Mouse (Mus musculus): ENCODE measurements around the gene Ptpn20. TPM values are rescaled to one million over a fixed set of nuclear protein-coding genes. Genes with fewer than 3 reads are reported as not detected.

The Ptpn20 gene
- polyA plus RNA-seq, 1 experiment = not detected

- Histone ChIP-seq H3K36me3 (ENCODE audit: control insufficient read depth, insufficient read depth) (no peaks in the 10 kb centered on the region), H3K4me2 (ENCODE audit: low read depth) (no peak overlapping the region), H3K4me3 (no peak overlapping the region), H3K79me2 (ENCODE audit: control insufficient read depth, insufficient read depth) (no peaks in the 10 kb centered on the region), H3ac (ENCODE audit: control insufficient read depth, insufficient read length) (no peak overlapping the region), H3K27me3 (ENCODE audit: control insufficient read depth, insufficient read depth, insufficient read length) (no peaks in the 10 kb centered on the region)
- no peak for TF ChIP-seq REST (IDR thresholded peaks at IDR 0.05; ENCODE audit: insufficient read depth, insufficient read length)
Observed at GRCm38 (mm10) chr14:33650721-33651120, 61.7 kb downstream of the Ptpn20 start.

GRCm38 (mm10) chr14:33657471-33657901 is 68.5 kb downstream of the Ptpn20 start:
- H3K4me2 ChIP-seq (ENCODE audit: low read depth) = no peak overlapping the region
- no peak overlapping the region for H3ac ChIP-seq (ENCODE audit: control insufficient read depth, insufficient read length)
- peaks cover 19% of the 10 kb centered on the region for H3K27me3 ChIP-seq (ENCODE audit: control insufficient read depth, insufficient read depth, insufficient read length)
- no peak overlapping the region for H3K4me3 ChIP-seq
- no peak for TF ChIP-seq MYOD1 (IDR thresholded peaks at IDR 0.05; ENCODE audit: control insufficient read depth in 1 of 3, insufficient read length in 2 of 3, low read depth in 2 of 3)
- no peak for TF ChIP-seq CEBPB (IDR thresholded peaks at IDR 0.05; ENCODE audit: insufficient read depth, poor library complexity, severe bottlenecking)
- TF ChIP-seq TCF12 (IDR thresholded peaks at IDR 0.05; ENCODE audit: insufficient read depth, poor library complexity, severe bottlenecking) = no peak
- no peak for TF ChIP-seq POLR2A (IDR thresholded peaks at IDR 0.05; ENCODE audit: insufficient read length, low read depth)
- no peak for TF ChIP-seq MYOG (IDR thresholded peaks at IDR 0.05; ENCODE audit: control insufficient read depth in 1 of 3, insufficient read depth in 1 of 3, insufficient read length in 2 of 3, low read depth in 2 of 3)
- no peak for TF ChIP-seq SRF (IDR thresholded peaks at IDR 0.05; ENCODE audit: control insufficient read depth, insufficient read length, low read depth)
- TF ChIP-seq USF1 (IDR thresholded peaks at IDR 0.05; ENCODE audit: low read depth) = no peak
- no peak for TF ChIP-seq E2F4 (IDR thresholded peaks at IDR 0.05; ENCODE audit: insufficient read depth)
- no peak for TF ChIP-seq TCF3 (IDR thresholded peaks at IDR 0.05; ENCODE audit: insufficient read length, low read depth)
- TF ChIP-seq MAX (IDR thresholded peaks at IDR 0.05; ENCODE audit: low read depth) = no peak
- TF ChIP-seq REST (IDR thresholded peaks at IDR 0.05; ENCODE audit: insufficient read depth, insufficient read length) = no peak
- TF ChIP-seq POLR2AphosphoS2 (IDR thresholded peaks at IDR 0.05; ENCODE audit: insufficient read length, low read depth) = no peak
- no peaks in the 10 kb centered on the region for H3K36me3 ChIP-seq (ENCODE audit: control insufficient read depth, insufficient read depth)
- H3K79me2 ChIP-seq (ENCODE audit: control insufficient read depth, insufficient read depth) = no peaks in the 10 kb centered on the region

- TF ChIP-seq MYOD1 (IDR thresholded peaks at IDR 0.05; ENCODE audit: control insufficient read depth in 1 of 3, insufficient read length in 2 of 3, low read depth in 2 of 3) = no peak
- no peak for TF ChIP-seq CEBPB (IDR thresholded peaks at IDR 0.05; ENCODE audit: insufficient read depth, poor library complexity, severe bottlenecking)
- TF ChIP-seq TCF3 (IDR thresholded peaks at IDR 0.05; ENCODE audit: insufficient read length, low read depth) = no peak
- Histone ChIP-seq H3K79me2 (ENCODE audit: control insufficient read depth, insufficient read depth) (no peaks in the 10 kb centered on the region), H3K36me3 (ENCODE audit: control insufficient read depth, insufficient read depth) (no peaks in the 10 kb centered on the region), H3ac (ENCODE audit: control insufficient read depth, insufficient read length) (no peak overlapping the region), H3K4me3 (no peak overlapping the region), H3K4me2 (ENCODE audit: low read depth) (no peak overlapping the region), H3K27me3 (ENCODE audit: control insufficient read depth, insufficient read depth, insufficient read length) (peaks cover 24% of the 10 kb centered on the region)
Observed at GRCm38 (mm10) chr14:33658331-33658730, 69.3 kb downstream of the Ptpn20 start.

DNA sequence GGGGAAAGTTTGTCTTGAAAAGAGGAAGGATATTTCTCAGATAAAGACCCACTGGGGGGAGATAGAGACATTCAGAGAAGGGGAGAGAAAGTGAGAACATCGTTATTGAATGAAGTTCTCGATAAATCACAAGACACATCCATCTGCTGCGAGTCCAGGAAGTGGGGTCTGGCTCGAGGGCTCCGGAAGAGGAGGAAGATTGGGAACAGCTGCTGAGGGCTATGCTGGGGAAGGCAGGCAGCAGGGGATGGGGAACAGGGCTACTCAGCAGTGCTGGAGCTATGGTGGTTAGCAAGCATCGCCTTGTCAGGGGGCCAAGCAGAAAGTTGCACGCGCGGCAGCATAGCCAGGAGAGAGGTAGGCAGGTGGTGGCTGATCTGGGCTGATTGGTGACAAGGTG is 73.1 kb downstream of the Ptpn20 start:
- no peak overlapping the region for H3K4me2 ChIP-seq (ENCODE audit: low read depth)
- H3ac ChIP-seq (ENCODE audit: control insufficient read depth, insufficient read length) = no peak overlapping the region
- H3K36me3 ChIP-seq (ENCODE audit: control insufficient read depth, insufficient read depth) = no peaks in the 10 kb centered on the region
- H3K27me3 ChIP-seq (ENCODE audit: control insufficient read depth, insufficient read depth, insufficient read length) = peaks cover 24% of the 10 kb centered on the region
- H3K79me2 ChIP-seq (ENCODE audit: control insufficient read depth, insufficient read depth) = no peaks in the 10 kb centered on the region
- TF ChIP-seq POLR2AphosphoS2 (IDR thresholded peaks at IDR 0.05; ENCODE audit: insufficient read length, low read depth) (no peak), MYOG (IDR thresholded peaks at IDR 0.05; ENCODE audit: control insufficient read depth in 1 of 3, insufficient read depth in 1 of 3, insufficient read length in 2 of 3, low read depth in 2 of 3) (no peak), CEBPB (IDR thresholded peaks at IDR 0.05; ENCODE audit: insufficient read depth, poor library complexity, severe bottlenecking) (no peak), E2F4 (IDR thresholded peaks at IDR 0.05; ENCODE audit: insufficient read depth) (no peak), TCF12 (IDR thresholded peaks at IDR 0.05; ENCODE audit: insufficient read depth, poor library complexity, severe bottlenecking) (no peak)
- no peak overlapping the region for H3K4me3 ChIP-seq

- peaks cover 11% of the 10 kb centered on the region for H3K27me3 ChIP-seq (ENCODE audit: control insufficient read depth, insufficient read depth, insufficient read length)
- no peak for TF ChIP-seq MYOG (IDR thresholded peaks at IDR 0.05; ENCODE audit: control insufficient read depth in 1 of 3, insufficient read depth in 1 of 3, insufficient read length in 2 of 3, low read depth in 2 of 3)
- no peak for TF ChIP-seq TCF3 (IDR thresholded peaks at IDR 0.05; ENCODE audit: insufficient read length, low read depth)
- TF ChIP-seq E2F4 (IDR thresholded peaks at IDR 0.05; ENCODE audit: insufficient read depth) = no peak
- TF ChIP-seq POLR2AphosphoS2 (IDR thresholded peaks at IDR 0.05; ENCODE audit: insufficient read length, low read depth) = no peak
- no peak for TF ChIP-seq TCF12 (IDR thresholded peaks at IDR 0.05; ENCODE audit: insufficient read depth, poor library complexity, severe bottlenecking)
- no peak for TF ChIP-seq USF1 (IDR thresholded peaks at IDR 0.05; ENCODE audit: low read depth)
- no peak for TF ChIP-seq REST (IDR thresholded peaks at IDR 0.05; ENCODE audit: insufficient read depth, insufficient read length)
- no peak for TF ChIP-seq SRF (IDR thresholded peaks at IDR 0.05; ENCODE audit: control insufficient read depth, insufficient read length, low read depth)
- no peak for TF ChIP-seq CEBPB (IDR thresholded peaks at IDR 0.05; ENCODE audit: insufficient read depth, poor library complexity, severe bottlenecking)
- no peak for TF ChIP-seq MYOD1 (IDR thresholded peaks at IDR 0.05; ENCODE audit: control insufficient read depth in 1 of 3, insufficient read length in 2 of 3, low read depth in 2 of 3)
- no peak for TF ChIP-seq MAX (IDR thresholded peaks at IDR 0.05; ENCODE audit: low read depth)
- TF ChIP-seq POLR2A (IDR thresholded peaks at IDR 0.05; ENCODE audit: insufficient read length, low read depth) = no peak
Observed at GRCm38 (mm10) chr14:33666301-33666700, 77.3 kb downstream of the Ptpn20 start.

More at GRCm38 (mm10) chr14:33666301-33666700, 77.3 kb downstream of the Ptpn20 start:
- Histone ChIP-seq H3K4me3 (no peak overlapping the region), H3ac (ENCODE audit: control insufficient read depth, insufficient read length) (no peak overlapping the region), H3K79me2 (ENCODE audit: control insufficient read depth, insufficient read depth) (no peaks in the 10 kb centered on the region), H3K4me2 (ENCODE audit: low read depth) (no peak overlapping the region), H3K36me3 (ENCODE audit: control insufficient read depth, insufficient read depth) (no peaks in the 10 kb centered on the region)
